Mouse (Mus musculus): ENCODE measurements around the gene Clptm1. TPM values are rescaled to one million over a fixed set of nuclear protein-coding genes. Genes with fewer than 3 reads are reported as not detected.

Clptm1 gene
- polyA plus RNA-seq, 1 experiment from 2014 or later = 154 TPM

- H3K27me3 ChIP-seq = no peaks in the 10 kb centered on the region
- CTCF ChIA-PET = interaction anchor here (0.7 to 10.2 kb wide), 9 partner anchors 11 to 138 kb away, joined by 3 to 120 read pairs (median 5); partner anchors contain the start of genes Apoc2, Clptm1 and Ppp1r37
- no peak for TF ChIP-seq CTCF (IDR thresholded peaks at IDR 0.05)
- DNase-seq (ENCODE audit: low read depth, low spot score) (no peak), ATAC-seq (no peak)
- POLR2A ChIA-PET = interaction anchor here (0.5 to 3.7 kb wide), 5 partner anchors 10 to 192 kb away, joined by 3 to 16 read pairs (median 4); partner anchors contain the start of genes Bloc1s3 and Trappc6a
- in situ Hi-C loops (cut with MboI; ENCODE audit: low pct_unique_long_range_greater_than_20kb) = no loop called here
Observed at GRCm38 (mm10) chr7:19700299-19701068, 35.7 kb upstream of the Clptm1 start.

GRCm38 (mm10) chr7:19699827-19700148 lies 35.0 kb upstream of the Clptm1 start:
- in situ Hi-C loops (cut with MboI; ENCODE audit: low pct_unique_long_range_greater_than_20kb) = no loop called here
- TF ChIP-seq CTCF (IDR thresholded peaks at IDR 0.05) = no peak
- ATAC-seq (no peak), DNase-seq (ENCODE audit: low read depth, low spot score) (no peak)
- ChIA-PET POLR2A (interaction anchor here (0.5 to 3.7 kb wide), 4 partner anchors 8 to 31 kb away, joined by 4 to 16 read pairs (median 4); no protein-coding TSS in a partner anchor), CTCF (interaction anchor here (1.0 to 10.2 kb wide), 7 partner anchors 12 to 190 kb away, joined by 3 to 120 read pairs (median 5); partner anchors contain the start of genes Apoc2 and Clptm1)
- no peaks in the 10 kb centered on the region for H3K27me3 ChIP-seq

- POLR2A ChIA-PET = interaction anchor here (0.5 to 3.7 kb wide), 5 partner anchors 8 to 30 kb away, joined by 3 to 16 read pairs (median 4); no protein-coding TSS in a partner anchor
- CTCF ChIA-PET = interaction anchor here (1.0 to 10.2 kb wide), 3 partner anchors 21 to 191 kb away, joined by 3 to 120 read pairs (median 6); partner anchors contain the start of genes Apoc2 and Clptm1
- TF ChIP-seq CTCF (IDR thresholded peaks at IDR 0.05) = no peak
- in situ Hi-C loops (cut with MboI; ENCODE audit: low pct_unique_long_range_greater_than_20kb) = no loop called here
- DNase-seq (ENCODE audit: low read depth, low spot score) = no peak
- no peak for ATAC-seq
- H3K27me3 ChIP-seq = no peaks in the 10 kb centered on the region
Observed at GRCm38 (mm10) chr7:19698907-19699826, 34.3 kb upstream of the Clptm1 start, which contains the start of gene Apoe. Gene Apoe (minus strand): TSS chr7:19699188.

- no peak for DNase-seq (ENCODE audit: low read depth, low spot score)
- POLR2A ChIA-PET = interaction anchor here (0.5 kb wide), 1 partner anchor 7 kb away, joined by 3 read pairs; no protein-coding TSS in a partner anchor
- TF ChIP-seq CTCF (IDR thresholded peaks at IDR 0.05) = no peak
- in situ Hi-C loops (cut with MboI; ENCODE audit: low pct_unique_long_range_greater_than_20kb) = no loop called here
- no peak for ATAC-seq
- CTCF ChIA-PET = interaction anchor here (1.0 to 10.2 kb wide), 4 partner anchors 15 to 35 kb away, joined by 3 to 120 read pairs (median 3); partner anchors contain the start of gene Clptm1
- no peaks in the 10 kb centered on the region for H3K27me3 ChIP-seq
Observed at GRCm38 (mm10) chr7:19697949-19698906, 33.4 kb upstream of the Clptm1 start.

GRCm38 (mm10) chr7:19696336-19696873 lies 31.6 kb upstream of the Clptm1 start:
- DNase-seq (ENCODE audit: low read depth, low spot score) = no peak
- in situ Hi-C loops (cut with MboI; ENCODE audit: low pct_unique_long_range_greater_than_20kb) = no loop called here
- POLR2A ChIA-PET = no interaction called here
- no peaks in the 10 kb centered on the region for H3K27me3 ChIP-seq
- ATAC-seq = no peak
- CTCF ChIA-PET = interaction anchor here (10.2 kb wide), 1 partner anchor 29 kb away, joined by 120 read pairs; the partner anchor contains the start of gene Clptm1
- no peak for TF ChIP-seq CTCF (IDR thresholded peaks at IDR 0.05)

- no peak for ATAC-seq
- ChIA-PET CTCF (interaction anchor here (3.8 to 10.2 kb wide), 2 partner anchors 27 to 28 kb away, joined by 22 to 120 read pairs; partner anchors contain the start of gene Clptm1), POLR2A (interaction anchor here (1.3 kb wide), 1 partner anchor 19 kb away, joined by 4 read pairs; the partner anchor contains the start of gene Tomm40)
- no peak for DNase-seq (ENCODE audit: low read depth, low spot score)
- no peak for TF ChIP-seq CTCF (IDR thresholded peaks at IDR 0.05)
- in situ Hi-C loops (cut with MboI; ENCODE audit: low pct_unique_long_range_greater_than_20kb) = no loop called here
- no peaks in the 10 kb centered on the region for H3K27me3 ChIP-seq
Observed at GRCm38 (mm10) chr7:19695881-19696280, 31.0 kb upstream of the Clptm1 start.

- POLR2A ChIA-PET = interaction anchor here (1.3 kb wide), 1 partner anchor 20 kb away, joined by 4 read pairs; the partner anchor contains the start of gene Tomm40
- TF ChIP-seq CTCF (IDR thresholded peaks at IDR 0.05) = no peak
- CTCF ChIA-PET = interaction anchor here (3.8 kb wide), 1 partner anchor 26 kb away, joined by 22 read pairs; no protein-coding TSS in a partner anchor
- DNase-seq (ENCODE audit: low read depth, low spot score) (no peak), ATAC-seq (no peak)
- no peaks in the 10 kb centered on the region for H3K27me3 ChIP-seq
- in situ Hi-C loops (cut with MboI; ENCODE audit: low pct_unique_long_range_greater_than_20kb) = no loop called here
Observed at GRCm38 (mm10) chr7:19695213-19695594, 30.4 kb upstream of the Clptm1 start.

- no peak for TF ChIP-seq CTCF (IDR thresholded peaks at IDR 0.05)
- no peaks in the 10 kb centered on the region for H3K27me3 ChIP-seq
- ChIA-PET POLR2A (interaction anchor here (1.0 to 1.3 kb wide), 2 partner anchors 20 to 25 kb away, joined by 3 to 4 read pairs; partner anchors contain the start of gene Tomm40), CTCF (interaction anchor here (3.8 kb wide), 1 partner anchor 25 kb away, joined by 22 read pairs; no protein-coding TSS in a partner anchor)
- in situ Hi-C loops (cut with MboI; ENCODE audit: low pct_unique_long_range_greater_than_20kb) = no loop called here
- DNase-seq (ENCODE audit: low read depth, low spot score) (no peak), ATAC-seq (no peak)
Observed at GRCm38 (mm10) chr7:19694336-19695212, 29.7 kb upstream of the Clptm1 start.
